Mouse (Mus musculus): Measurements from ENCODE around the gene Cacna1i. TPM values are rescaled to one million over a fixed set of nuclear protein-coding genes. Genes with fewer than 3 reads are reported as not detected.

The Cacna1i gene
- polyA plus RNA-seq, 2 experiments from 2014 or later = 0.09 to 0.11 TPM

- ATAC-seq = no peak
These were observed 48.2 kb downstream of the Cacna1i start for GRCm38 (mm10) chr15:80335196-80335595.

GRCm38 (mm10) chr15:80340348-80340747, 53.3 kb downstream of the Cacna1i start:
- no peak for ATAC-seq

DNA sequence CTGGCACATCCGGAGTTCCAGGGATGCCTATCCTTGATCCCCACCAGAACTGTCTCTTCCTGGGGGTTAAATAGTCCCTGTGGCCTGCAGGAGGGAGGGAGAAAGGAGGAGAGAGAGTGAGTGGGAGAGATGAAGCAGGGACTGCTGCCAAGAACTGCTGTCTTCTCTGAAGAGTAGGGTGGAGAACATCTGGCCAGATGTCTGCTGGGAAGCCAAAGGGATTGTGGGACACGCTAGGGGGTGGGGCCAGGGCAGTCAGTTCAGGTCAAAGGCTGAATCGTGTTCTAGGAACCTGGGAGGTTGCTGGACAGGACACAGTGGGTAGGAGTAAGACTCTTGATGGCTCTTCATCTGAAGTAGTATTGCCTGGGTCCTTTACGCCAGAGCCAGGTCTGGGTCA, 55.4 kb downstream of the Cacna1i start:
- no peak for ATAC-seq

GRCm38 (mm10) chr15:80343031-80343430, 56.0 kb downstream of the Cacna1i start:
- ATAC-seq = no peak

- ATAC-seq = no peak
These were observed 56.7 kb downstream of the Cacna1i start for GRCm38 (mm10) chr15:80343731-80344130.

DNA sequence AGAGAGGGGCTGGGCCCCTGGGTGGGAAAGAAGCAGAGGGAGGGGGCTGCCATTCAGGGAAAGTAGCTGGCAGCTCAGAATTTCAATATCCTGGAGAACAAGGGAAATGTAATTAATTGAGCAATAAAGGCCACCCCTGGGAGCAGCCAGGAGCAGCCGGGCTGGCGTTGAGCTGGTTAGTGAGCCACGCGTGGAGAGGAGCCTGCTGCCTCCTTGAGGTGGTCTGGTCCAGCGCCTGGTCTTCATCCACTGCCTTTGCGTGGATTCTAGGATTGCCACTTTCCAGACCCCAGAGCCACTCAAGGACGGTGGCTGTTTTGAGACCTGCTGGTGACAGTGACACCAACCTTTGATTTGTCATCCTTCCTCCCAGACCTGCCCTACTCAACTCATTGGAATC, 59.5 kb downstream of the Cacna1i start:
- no peak for ATAC-seq

DNA sequence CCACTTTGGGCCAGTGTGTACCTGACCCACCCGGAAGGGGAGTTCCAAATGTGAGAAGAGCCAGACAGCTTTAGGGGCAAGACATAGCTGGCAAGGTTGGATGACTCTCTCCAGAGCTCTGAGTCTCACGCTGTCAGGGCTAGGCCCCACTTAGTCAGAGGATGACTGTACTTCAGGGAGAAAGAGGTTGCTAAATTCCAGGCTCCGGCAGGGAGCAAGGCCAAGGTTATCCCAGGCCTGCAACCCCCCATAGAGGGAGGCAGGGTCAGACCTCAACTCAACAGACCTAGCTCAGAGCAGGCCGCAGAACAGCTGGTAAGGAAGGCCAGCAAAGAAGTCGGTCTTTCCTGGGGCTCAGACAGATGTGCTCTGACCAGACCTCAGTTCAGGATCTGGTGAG, 63.4 kb downstream of the Cacna1i start:
- ATAC-seq = no peak

DNA sequence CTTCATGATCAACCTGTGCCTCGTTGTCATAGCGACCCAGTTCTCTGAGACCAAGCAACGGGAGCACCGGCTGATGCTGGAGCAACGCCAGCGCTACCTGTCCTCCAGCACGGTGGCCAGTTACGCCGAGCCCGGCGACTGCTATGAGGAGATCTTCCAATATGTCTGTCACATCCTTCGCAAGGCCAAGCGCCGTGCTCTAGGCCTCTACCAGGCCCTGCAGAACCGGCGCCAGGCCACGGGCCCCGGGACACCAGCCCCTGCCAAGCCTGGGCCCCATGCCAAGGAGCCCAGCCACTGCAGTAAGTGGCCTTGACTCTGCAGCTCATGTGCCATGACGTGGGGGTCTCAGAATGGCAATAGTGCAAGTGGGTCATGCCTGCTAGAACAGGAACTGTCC, 71.8 kb downstream of the Cacna1i start:
- ATAC-seq = no peak

DNA sequence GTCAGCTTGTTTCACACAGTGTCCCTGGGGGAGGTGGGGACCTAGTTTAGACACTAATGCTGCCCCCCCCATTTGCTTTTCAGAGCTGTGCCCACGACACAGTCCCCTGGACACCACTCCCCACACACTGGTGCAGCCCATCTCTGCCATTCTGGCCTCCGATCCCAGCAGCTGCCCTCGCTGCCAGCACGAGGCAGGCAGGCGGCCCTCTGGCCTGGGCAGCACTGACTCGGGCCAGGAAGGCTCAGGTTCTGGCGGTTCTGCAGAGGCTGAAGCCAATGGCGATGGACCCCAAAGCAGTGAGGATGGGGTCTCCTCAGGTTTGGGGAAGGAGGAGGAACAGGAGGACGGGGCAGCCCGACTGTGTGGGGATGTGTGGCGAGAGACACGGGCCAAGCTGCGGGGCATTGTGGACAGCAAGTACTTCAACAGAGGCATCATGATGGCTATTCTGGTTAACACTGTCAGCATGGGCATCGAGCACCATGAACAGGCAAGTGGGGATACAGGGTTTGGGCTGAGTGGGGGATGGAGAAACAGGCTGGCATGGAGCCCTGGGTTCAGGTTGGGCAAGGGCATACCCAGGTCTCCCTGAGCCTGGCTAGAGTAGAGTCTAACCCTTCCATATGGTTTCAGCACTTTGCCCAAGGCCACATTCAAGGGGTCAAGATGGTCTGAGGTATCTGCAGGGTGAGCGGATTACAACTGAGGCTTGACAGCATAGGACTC, 74.9 kb downstream of the Cacna1i start:
- no peak for ATAC-seq

DNA sequence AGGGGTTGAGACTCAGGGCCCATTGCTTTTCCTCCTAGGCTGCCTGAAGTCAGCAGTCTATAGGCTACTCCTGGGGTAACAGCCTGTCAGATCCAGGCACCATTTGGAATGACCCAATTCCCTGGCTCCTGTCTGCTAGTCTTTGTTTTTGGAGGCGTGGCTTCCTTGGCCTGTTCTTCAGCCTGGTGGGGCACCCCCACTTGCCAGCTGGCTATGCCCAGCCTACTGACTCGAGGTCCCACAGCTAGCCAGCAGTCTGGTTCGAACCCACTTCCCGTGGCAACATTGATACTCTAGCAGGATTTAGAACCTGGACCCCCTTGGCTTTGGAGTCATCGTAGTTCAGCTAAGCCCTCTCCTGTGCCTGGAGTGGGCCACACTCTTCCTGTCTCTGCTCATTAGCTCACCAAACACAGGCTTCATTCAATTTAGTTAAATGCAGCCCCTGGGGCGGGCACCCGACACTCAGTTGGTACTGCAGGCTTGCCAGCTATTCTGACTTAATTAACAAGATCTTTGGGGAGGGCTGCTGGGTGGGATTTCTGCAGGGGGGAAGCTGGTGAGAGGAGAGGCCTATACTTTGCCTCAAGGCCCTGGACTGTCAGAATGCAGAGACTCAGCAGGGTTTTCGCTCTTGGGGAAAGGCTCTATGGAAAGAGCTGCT, 75.6 kb downstream of the Cacna1i start:
- ATAC-seq = no peak

DNA sequence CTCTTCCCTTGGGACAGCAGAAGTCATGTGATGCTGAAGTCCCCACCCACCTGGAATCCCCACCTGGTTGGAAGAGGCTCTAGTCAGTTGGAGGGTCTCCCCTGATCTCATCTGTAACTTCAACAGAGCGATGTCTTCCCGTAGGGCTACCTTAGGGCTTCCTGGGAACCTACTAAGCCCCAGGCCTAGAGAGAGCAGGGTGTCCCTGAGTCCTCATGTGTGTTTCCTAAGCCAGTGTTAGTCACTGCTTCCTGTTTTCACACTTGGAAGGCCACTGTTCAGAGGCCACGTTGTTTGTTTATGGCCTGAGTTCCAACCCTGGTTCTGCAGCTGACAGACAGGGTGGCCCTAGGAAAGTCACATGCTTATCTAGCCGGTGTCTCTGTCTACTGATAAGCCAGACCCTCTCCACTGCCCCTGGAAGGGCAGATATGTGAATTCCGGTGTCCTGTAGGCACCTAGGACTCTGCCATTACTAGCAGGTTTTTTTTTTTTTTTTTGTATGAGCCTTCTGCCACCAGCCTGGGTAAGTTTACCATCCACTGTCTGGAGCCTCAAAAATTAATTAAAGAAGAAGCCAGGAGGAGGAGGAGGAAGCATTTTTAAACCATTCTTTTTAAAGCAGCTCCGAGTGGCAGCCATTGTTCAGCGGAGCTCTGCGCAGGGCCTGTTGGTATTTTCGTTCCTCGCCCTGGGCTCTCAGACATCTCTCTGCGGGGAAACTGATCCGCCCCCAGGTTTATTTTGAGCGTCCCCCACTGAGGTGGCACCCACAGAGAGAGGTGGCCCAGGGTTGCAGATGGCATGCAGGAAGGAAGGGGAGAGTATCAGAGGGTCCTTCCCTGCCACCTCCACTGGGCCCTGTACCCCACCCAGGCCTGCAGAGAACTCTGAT, 77.0 kb downstream of the Cacna1i start:
- no peak for ATAC-seq

- no peak for ATAC-seq
These were observed 79.9 kb downstream of the Cacna1i start for GRCm38 (mm10) chr15:80366899-80367298.

DNA sequence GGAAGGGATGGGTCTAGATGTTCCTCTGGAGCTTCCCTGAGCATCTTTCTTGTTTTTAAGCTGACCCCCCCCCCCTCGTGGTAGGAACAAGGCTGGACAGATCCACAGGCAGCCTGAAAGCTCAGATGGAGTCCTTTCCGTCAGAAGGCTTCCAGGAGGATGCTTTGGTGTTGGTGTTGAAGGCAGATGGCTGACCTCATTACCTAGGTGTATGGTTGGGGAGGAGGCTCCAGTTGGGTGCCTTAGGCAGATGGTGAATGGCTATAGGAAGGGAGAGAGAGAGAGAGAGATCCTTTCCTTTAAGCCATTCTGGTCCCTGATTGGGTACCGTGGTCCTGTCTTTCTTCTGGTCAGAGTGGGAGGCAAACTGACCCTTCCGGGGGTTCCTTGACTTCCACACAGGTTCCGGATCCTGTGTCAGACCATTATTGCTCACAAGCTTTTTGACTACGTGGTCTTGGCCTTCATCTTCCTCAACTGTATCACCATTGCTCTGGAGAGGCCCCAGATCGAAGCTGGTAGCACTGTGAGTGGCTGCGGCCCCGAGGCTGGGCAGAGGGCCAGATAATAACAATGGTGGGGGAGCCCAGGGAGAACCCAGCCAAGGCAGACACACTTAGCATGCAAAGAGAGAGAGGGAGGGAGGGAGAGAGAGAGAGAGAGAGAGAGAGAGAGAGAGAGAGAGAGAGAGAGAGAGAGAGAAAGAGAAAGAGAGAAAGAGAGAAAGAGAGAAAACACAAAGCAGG, 86.4 kb downstream of the Cacna1i start:
- ATAC-seq = no peak

- no peak for ATAC-seq
These were observed 87.8 kb downstream of the Cacna1i start for GRCm38 (mm10) chr15:80374854-80375253.

GRCm38 (mm10) chr15:80387185-80387584, 100.1 kb downstream of the Cacna1i start:
- no peak for ATAC-seq

- no peak for ATAC-seq
These were observed 104.8 kb downstream of the Cacna1i start for GRCm38 (mm10) chr15:80391791-80392190.

DNA sequence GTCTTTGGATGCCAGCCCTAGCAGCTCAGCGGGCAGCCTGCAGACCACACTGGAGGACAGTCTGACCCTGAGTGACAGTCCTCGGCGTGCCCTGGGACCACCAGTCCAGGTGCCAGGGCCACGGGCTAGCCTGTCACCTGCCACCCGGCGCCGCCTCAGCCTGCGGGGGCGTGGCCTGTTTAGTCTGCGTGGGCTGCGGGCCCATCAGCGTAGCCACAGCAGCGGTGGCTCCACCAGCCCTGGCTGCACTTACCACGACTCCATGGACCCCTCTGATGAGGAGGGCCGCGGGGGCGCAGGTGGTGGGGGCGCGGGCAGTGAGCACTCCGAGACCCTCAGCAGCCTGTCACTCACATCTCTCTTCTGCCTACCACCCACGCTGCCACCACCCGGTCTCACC, 108.0 kb downstream of the Cacna1i start:
- no peak for ATAC-seq

DNA sequence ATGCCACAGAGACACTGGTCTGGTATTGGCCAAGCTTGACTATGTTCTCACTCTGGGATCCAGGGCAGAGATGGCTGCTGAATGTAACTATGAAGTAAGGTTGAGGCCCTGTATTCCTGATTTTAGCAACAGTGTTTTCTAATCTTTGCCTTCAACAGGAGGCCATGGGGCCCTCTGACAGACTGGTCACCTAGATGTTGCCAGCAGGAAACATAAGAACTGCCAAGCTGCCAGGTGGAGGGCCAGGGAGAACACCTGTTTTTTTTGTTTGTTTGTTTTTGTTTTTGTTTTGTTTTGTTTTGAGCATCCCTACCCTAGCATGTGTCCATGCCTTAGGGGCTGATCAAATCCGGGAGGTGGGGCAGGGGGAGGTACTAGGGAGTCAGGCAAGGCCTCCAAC, 112.4 kb downstream of the Cacna1i start:
- ATAC-seq = no peak

GRCm38 (mm10) chr15:80401387-80401898, 114.4 kb downstream of the Cacna1i start:
- no peak for ATAC-seq

DNA sequence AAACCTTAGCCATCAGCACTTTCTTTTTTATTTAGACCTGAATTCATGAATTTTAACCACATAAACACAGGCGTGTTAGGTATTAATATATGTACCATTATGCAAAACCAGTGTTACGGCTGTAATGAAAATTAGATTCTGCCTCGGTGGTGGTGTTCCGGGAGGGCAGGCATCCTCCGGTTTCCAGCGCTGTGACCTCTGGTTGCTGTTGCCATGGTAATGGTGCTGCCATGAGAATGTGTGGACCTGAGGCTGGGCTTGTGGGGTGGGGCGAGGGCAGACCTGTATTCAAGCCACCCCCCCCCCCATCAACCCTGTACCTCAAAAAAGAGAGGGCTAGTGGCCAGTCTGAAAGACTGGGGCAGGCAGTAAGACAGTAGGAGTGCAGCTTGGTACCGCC, 114.9 kb downstream of the Cacna1i start:
- ATAC-seq = no peak

DNA sequence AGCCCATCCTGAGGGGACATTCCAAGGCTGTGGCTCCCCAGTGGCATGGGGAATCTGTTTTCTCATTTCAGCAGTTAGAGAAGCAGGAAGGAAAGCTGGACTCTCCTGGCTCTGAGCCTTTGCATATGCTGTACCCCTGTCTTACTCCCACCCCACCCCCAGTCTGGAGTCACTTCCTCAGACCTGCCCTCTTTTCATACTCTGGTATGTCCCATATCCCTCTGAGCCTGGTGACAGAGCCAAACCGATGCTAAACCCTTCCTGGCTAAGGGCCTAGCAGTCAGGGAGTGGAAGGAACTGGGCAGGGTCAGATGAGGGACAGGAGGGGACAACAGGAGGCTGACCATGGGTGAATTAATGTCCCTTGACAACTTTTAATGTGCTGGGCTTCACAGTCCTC, 120.8 kb downstream of the Cacna1i start:
- ATAC-seq = no peak

DNA sequence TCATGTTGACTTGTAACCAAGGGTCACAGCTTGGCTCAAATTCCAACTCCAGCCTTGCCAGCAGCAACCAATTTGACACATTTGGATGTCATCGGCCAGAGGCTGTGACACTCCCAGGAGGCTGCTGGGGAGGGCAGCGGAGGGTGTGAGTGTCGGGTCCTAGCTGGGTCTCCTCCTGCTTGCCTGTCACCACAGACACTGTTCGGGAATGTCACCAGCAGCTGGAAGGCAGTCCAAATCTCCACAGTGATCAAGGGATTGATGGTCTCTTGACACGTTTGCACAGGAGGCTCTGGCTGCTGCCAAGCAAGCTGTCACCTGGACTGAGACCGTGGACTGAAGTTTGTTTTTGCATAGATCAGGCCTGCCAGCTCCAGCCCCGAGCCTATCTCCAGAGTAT, 123.6 kb downstream of the Cacna1i start:
- ATAC-seq = no peak

DNA sequence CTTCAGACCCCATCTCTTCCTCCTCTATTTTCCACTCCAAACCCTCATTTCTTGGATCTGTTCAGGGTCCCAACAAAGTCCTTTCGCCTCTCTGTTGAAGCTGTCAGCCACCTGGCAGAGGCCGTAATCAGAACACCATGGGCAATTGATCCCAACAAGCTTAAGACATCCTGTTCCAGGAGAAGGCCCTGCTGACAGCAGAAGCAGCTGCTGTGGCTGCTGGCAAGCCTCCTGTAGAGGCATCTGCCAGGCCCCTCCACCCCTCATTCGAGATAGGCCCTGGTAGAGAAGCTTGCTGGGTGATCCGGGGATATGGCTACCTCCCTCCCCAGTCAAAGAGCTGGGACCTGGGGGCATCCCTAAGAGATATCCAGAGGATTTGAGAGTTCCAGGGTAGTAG, 126.0 kb downstream of the Cacna1i start:
- no peak for ATAC-seq
